Mouse (Mus musculus) lung, postnatal 0 days (tissue): ENCODE results near the gene Camta1.

Experiments
- CTCF ChIP-seq: IDR thresholded peaks from 2 replicates; pipeline ENCODE4 v1.5.1; 2016; ENCODE audit warnings: antibody characterized with exemption, mild to moderate bottlenecking
- EP300 ChIP-seq: IDR thresholded peaks from 2 replicates; pipeline ENCODE4 v1.6.1; 2016; ENCODE audit warnings: antibody characterized with exemption, mild to moderate bottlenecking, control low read depth

- TF ChIP-seq CTCF, result no peak
- TF ChIP-seq EP300, result no peak
Measured at GRCm38 (mm10) chr4:151656427-151656826, 205.2 kb downstream of the Camta1 start.
